ENCODE assay signal across 7 mouse cellular contexts in genomic region chr7:113251554-113251953, GRCm38 (mm10). TPM values are rescaled to one million over a fixed set of nuclear protein-coding genes. Genes with fewer than 3 reads are reported as not detected.
A peak's percentile ranks its signal among the peaks of the same experiment; 100 is the strongest.
DNase-seq lines count a peak whose midpoint lies in the region; ATAC-seq and TF ChIP-seq lines count a peak whose summit lies in the region.

No protein-coding gene starts in this region.

- peak overlapping the region; percentile 47 for H3K4me2 ChIP-seq in heart, embryonic 16.5 days (ENCODE audit: low read depth, low read length)
- H3K4me2 ChIP-seq in neural tube, embryonic 13.5 days, result no peak overlapping the region
- no peak overlapping the region for H3K4me2 ChIP-seq in hindbrain, postnatal 0 days (ENCODE audit: low read depth, low read length)
- H3K4me2 ChIP-seq in stomach, postnatal 0 days (replicated peaks; ENCODE audit: low read depth), result no peak overlapping the region

- intact Hi-C loops in heart, postnatal 36 days (cut with DNase I), result loop anchor here (2.0 kb wide), 1 partner anchor 85 kb away; no protein-coding TSS in a partner anchor

- no peak for DNase-seq in heart, postnatal 36 days
- DNase-seq in neural tube, embryonic 10.5 days (ENCODE audit: extremely low spot score, low spot score), result no peak
- no peak for DNase-seq in hindbrain, postnatal 0 days (ENCODE audit: low spot score)
- DNase-seq in stomach, postnatal 0 days (ENCODE audit: low spot score), result no peak
- DNase-seq in ovary, postnatal 10 days (ENCODE audit: low spot score), result no peak

- peak overlapping the region; percentile 97 for H3K27ac ChIP-seq in heart, embryonic 16.5 days (ENCODE audit: low read length)
- H3K27ac ChIP-seq in neural tube, embryonic 13.5 days (replicated peaks), result peak overlapping the region; percentile 34
- peak overlapping the region; percentile 86 for H3K27ac ChIP-seq in hindbrain, postnatal 0 days
- peak overlapping the region; percentile 41 for H3K27ac ChIP-seq in stomach, postnatal 0 days (replicated peaks)

- TF ChIP-seq EP300 in stomach, postnatal 0 days (optimal IDR thresholded peaks at IDR 0.05), result no peak

- H3K27me3 ChIP-seq in heart, embryonic 16.5 days (ENCODE audit: control insufficient read depth, insufficient read depth, low read length), result no peaks in the 10 kb centered on the region
- H3K27me3 ChIP-seq in neural tube, embryonic 13.5 days, result no peaks in the 10 kb centered on the region
- no peaks in the 10 kb centered on the region for H3K27me3 ChIP-seq in hindbrain, postnatal 0 days (ENCODE audit: insufficient read depth, low read length)
- H3K27me3 ChIP-seq in stomach, postnatal 0 days (ENCODE audit: control insufficient read depth, insufficient read depth, low read length), result no peaks in the 10 kb centered on the region

- peaks cover 47% of the 10 kb centered on the region for H3K4me1 ChIP-seq in heart, embryonic 16.5 days (ENCODE audit: control insufficient read depth, insufficient read depth, low read length)
- H3K4me1 ChIP-seq in neural tube, embryonic 13.5 days (replicated peaks), result peaks cover 47% of the 10 kb centered on the region
- H3K4me1 ChIP-seq in hindbrain, postnatal 0 days (ENCODE audit: insufficient read depth, low read length), result peaks cover 48% of the 10 kb centered on the region
- peaks cover 15% of the 10 kb centered on the region for H3K4me1 ChIP-seq in stomach, postnatal 0 days (replicated peaks; ENCODE audit: control insufficient read depth, insufficient read depth)

- H3K36me3 ChIP-seq in heart, embryonic 16.5 days (ENCODE audit: control insufficient read depth, insufficient read depth), result no peaks in the 10 kb centered on the region
- H3K36me3 ChIP-seq in neural tube, embryonic 13.5 days, result no peaks in the 10 kb centered on the region
- no peaks in the 10 kb centered on the region for H3K36me3 ChIP-seq in hindbrain, postnatal 0 days (ENCODE audit: insufficient read depth, low read length)
- H3K36me3 ChIP-seq in stomach, postnatal 0 days (ENCODE audit: control insufficient read depth, insufficient read depth, low read length), result no peaks in the 10 kb centered on the region

- TF ChIP-seq CTCF in hindbrain, postnatal 0 days (IDR thresholded peaks at IDR 0.05; ENCODE audit: low read depth), result no peak
- TF ChIP-seq CTCF in stomach, postnatal 0 days (IDR thresholded peaks at IDR 0.05; ENCODE audit: low read depth), result no peak

- 40% methylated on average over 6 of the region's 6 CpGs for WGBS in heart, embryonic 16.5 days
- WGBS in neural tube, embryonic 13.5 days, result 64% methylated on average over 6 of the region's 6 CpGs
- 47% methylated on average over 6 of the region's 6 CpGs for WGBS in hindbrain, postnatal 0 days
- WGBS in stomach, postnatal 0 days, result 54% methylated on average over 6 of the region's 6 CpGs

- peak overlapping the region; percentile 37 for H3K9ac ChIP-seq in heart, embryonic 16.5 days (ENCODE audit: low read length)
- no peak overlapping the region for H3K9ac ChIP-seq in neural tube, embryonic 13.5 days
- no peak overlapping the region for H3K9ac ChIP-seq in hindbrain, postnatal 0 days (replicated peaks; ENCODE audit: low read length)
- H3K9ac ChIP-seq in stomach, postnatal 0 days (ENCODE audit: low read length), result no peak overlapping the region

- no peaks in the 10 kb centered on the region for H3K9me3 ChIP-seq in heart, embryonic 16.5 days (replicated peaks; ENCODE audit: control insufficient read depth, low read length)
- H3K9me3 ChIP-seq in neural tube, embryonic 13.5 days, result no peaks in the 10 kb centered on the region
- H3K9me3 ChIP-seq in hindbrain, postnatal 0 days (ENCODE audit: low read length), result no peaks in the 10 kb centered on the region
- no peaks in the 10 kb centered on the region for H3K9me3 ChIP-seq in stomach, postnatal 0 days (ENCODE audit: control insufficient read depth, low read length)

- ATAC-seq in heart, embryonic 16.5 days (replicated peaks; ENCODE audit: extremely low read depth, insufficient read depth, low FRiP score), result no peak
- ATAC-seq in neural tube, embryonic 13.5 days (ENCODE audit: low read depth), result 0 out of 2 replicates have a peak, but pooled peaks have one; percentile 12
- ATAC-seq in hindbrain, postnatal 0 days, result no peak
- no peak for ATAC-seq in stomach, postnatal 0 days (ENCODE audit: low FRiP score, low TSS enrichment)

- no peak overlapping the region for H3K4me3 ChIP-seq in heart, embryonic 16.5 days (ENCODE audit: low read length)
- no peak overlapping the region for H3K4me3 ChIP-seq in neural tube, embryonic 13.5 days
- H3K4me3 ChIP-seq in hindbrain, postnatal 0 days (ENCODE audit: low read length), result no peak overlapping the region
- H3K4me3 ChIP-seq in stomach, postnatal 0 days (ENCODE audit: low read depth, low read length), result no peak overlapping the region

RNA-seq across cellular contexts. Expression of gene Arntl, which starts 44.3 kb away (rescaled TPM):
- polyA plus RNA-seq in heart, embryonic 16.5 days (2015; fragmentation: Nextera tagmentation; extraction: Ambion mirVana), result 11.0 and 12.4 TPM in 2 replicates
- total RNA-seq in heart, postnatal 36 days (2021), result 10 to 100 TPM in 1 of 2 experiments, 1 to 10 TPM in 1; 3.8 to 12.9 TPM
- polyA plus RNA-seq in neural tube, embryonic 13.5 days (2015; fragmentation: Nextera tagmentation; extraction: Ambion mirVana), result 9.8 and 10.1 TPM in 2 replicates
- total RNA-seq in hindbrain, postnatal 0 days (2014; rRNA removed), result 23.5 and 29.9 TPM in 2 replicates
- polyA plus RNA-seq in hindbrain, postnatal 0 days (2015; fragmentation: Nextera tagmentation; extraction: Ambion mirVana), result 19.8 and 22.2 TPM in 2 replicates
- polyA plus RNA-seq in stomach, postnatal 0 days (2015; fragmentation: Nextera tagmentation; extraction: Ambion mirVana), result 6.6 and 7.3 TPM in 2 replicates

Comparison
In these comparisons a context has a peak if more than half of its experiments do, and no peak if none do; other contexts are left out.
1. H3K27ac ChIP-seq: peak in every context shown above with its lines; median percentile 97 in heart, embryonic 16.5 days; 86 in hindbrain, postnatal 0 days; 41 in stomach, postnatal 0 days; 34 in neural tube, embryonic 13.5 days.